Mouse (Mus musculus) neutrophil, adult 5-6 weeks (primary cell): Measurements from ENCODE around the gene Xylb. TPM values are rescaled to one million over a fixed set of nuclear protein-coding genes. Genes with fewer than 3 reads are reported as not detected.
A peak's percentile ranks its signal among the peaks of the same experiment; 100 is the strongest.
"Not testable (repeated sequence)": the region's sequence is repeated elsewhere in the genome, so short reads cannot be mapped to it uniquely, and the experiment has no call there.

Experiments
- ATAC-seq: fragments of 151-379, 151-347 bp; 2 replicates; pipeline ENCODE4 v1.8.0; 2017; ENCODE audit warnings: mild to moderate bottlenecking, moderate TSS enrichment; ENCODE audit not compliant: insufficient number of reproducible peaks, poor library complexity, low FRiP score, severe bottlenecking; ENCODE audit errors: extremely low read depth
- total RNA-seq: library from RNA; stranded (forward); fragments of 200-1000 nt; gene quantifications from 2 replicates; pipeline ENCODE4 v1.2.3, GENCODE M21; 2017

Xylb gene
- total RNA-seq, 1 experiment from 2014 or later: 0.12 TPM

GRCm38 (mm10) chr9:119339558-119340211 lies 17.5 kb upstream of the Xylb start, which contains the start of gene Acaa1a:
Gene Acaa1a (plus strand): TSS chr9:119339676.
- ATAC-seq: peak; percentile 53

- no peak for ATAC-seq
Measured at GRCm38 (mm10) chr9:119340212-119340580, 17.0 kb upstream of the Xylb start.

GRCm38 (mm10) chr9:119340909-119341816 lies 16.0 kb upstream of the Xylb start, which contains the start of gene Myd88:
Gene Myd88 (minus strand): TSS chr9:119341411.
- peak; percentile 88 for ATAC-seq

GRCm38 (mm10) chr9:119342728-119343127 lies 14.5 kb upstream of the Xylb start:
- ATAC-seq: no peak

GRCm38 (mm10) chr9:119346376-119346775 lies 10.8 kb upstream of the Xylb start:
- ATAC-seq: no peak

- no peak for ATAC-seq
Measured at GRCm38 (mm10) chr9:119350531-119350930, 6.7 kb upstream of the Xylb start.

GRCm38 (mm10) chr9:119350947-119351705 lies 6.1 kb upstream of the Xylb start:
- ATAC-seq: no peak

- peak; percentile 76 for ATAC-seq
Measured at GRCm38 (mm10) chr9:119352060-119352459, 5.1 kb upstream of the Xylb start.

GRCm38 (mm10) chr9:119353926-119354325 lies 3.3 kb upstream of the Xylb start:
- no peak for ATAC-seq

- ATAC-seq: no peak
Measured at GRCm38 (mm10) chr9:119355943-119356342, 1.2 kb upstream of the Xylb start.

- no peak for ATAC-seq
Measured at GRCm38 (mm10) chr9:119358058-119358429, 863 bp downstream of the Xylb start.

GRCm38 (mm10) chr9:119361416-119361815 lies 4.2 kb downstream of the Xylb start:
- no peak for ATAC-seq

GRCm38 (mm10) chr9:119363229-119363628 lies 6.0 kb downstream of the Xylb start:
- no peak for ATAC-seq

GRCm38 (mm10) chr9:119365284-119365683 lies 8.1 kb downstream of the Xylb start, which contains the start of gene Slc22a14:
Gene Slc22a14 (minus strand): TSS chr9:119365553.
- ATAC-seq: no peak

- ATAC-seq: no peak
Measured at GRCm38 (mm10) chr9:119368367-119368766, 11.2 kb downstream of the Xylb start.

- not testable (repeated sequence) for ATAC-seq
Measured at GRCm38 (mm10) chr9:119370770-119371169, 13.6 kb downstream of the Xylb start.

- ATAC-seq: no peak
Measured at GRCm38 (mm10) chr9:119371251-119371650, 14.1 kb downstream of the Xylb start.

- no peak for ATAC-seq
Measured at GRCm38 (mm10) chr9:119375008-119375407, 17.8 kb downstream of the Xylb start.

GRCm38 (mm10) chr9:119375556-119375955 lies 18.4 kb downstream of the Xylb start:
- no peak for ATAC-seq
